Mouse (Mus musculus) CH12.LX (cell line): ENCODE data around the gene Lrrc42. TPM values are rescaled to one million over a fixed set of nuclear protein-coding genes. Genes with fewer than 3 reads are reported as not detected.

ENCODE experiments used
- DNase-seq: peaks from one replicate; pipeline ENCODE4 v3.0.0-alpha.2; 2013; ENCODE audit errors: extremely low read depth
- H3K27ac ChIP-seq: 2 replicates; pipeline ENCODE4 v1.5.1; 2012; ENCODE audit warnings: low read depth, mild to moderate bottlenecking, control low read depth, moderate library complexity; ENCODE audit not compliant: insufficient read depth
- H3K27me3 ChIP-seq: replicated peaks from 2 replicates; pipeline ENCODE3; 2012; ENCODE audit warnings: inconsistent platforms
- H3K36me3 ChIP-seq, 2 experiments: replicated peaks in 1 of 2; 2 replicates each; pipeline versions ENCODE3 to v1.6.1; 2012; ENCODE audit warnings: inconsistent platforms in 1 of 2, low read length in 1 of 2, mild to moderate bottlenecking in 1 of 2, mixed read lengths in 1 of 2, moderate library complexity in 1 of 2; ENCODE audit not compliant: control insufficient read depth in 1 of 2, insufficient read depth in 1 of 2
- H3K4me1 ChIP-seq, 2 experiments: 2 replicates each; pipeline ENCODE4 v1.6.1; 2012; ENCODE audit warnings: inconsistent platforms in 1 of 2, moderate library complexity in 1 of 2; ENCODE audit not compliant: insufficient read depth in 2 of 2, control insufficient read depth in 1 of 2
- H3K4me2 ChIP-seq: 2 replicates; pipeline ENCODE4 v1.6.1; 2012; ENCODE audit warnings: low read depth, mild to moderate bottlenecking, control low read depth; ENCODE audit not compliant: poor library complexity, insufficient read depth, severe bottlenecking
- H3K4me3 ChIP-seq, 3 experiments: fragments of 150-350 bp in 1 of 3; sonication (generic) in 1 of 3; replicated peaks in 1 of 3; 2 replicates each; pipeline versions ENCODE3 to v1.5.1; 2011 to 2012; ENCODE audit warnings: low read depth in 2 of 3, low read length in 2 of 3, mild to moderate bottlenecking in 2 of 3, moderate library complexity in 2 of 3, control low read depth in 1 of 3, improper control_type of control experiment in 1 of 3, inconsistent platforms in 1 of 3, mixed read lengths in 1 of 3; ENCODE audit not compliant: poor library complexity in 1 of 3
- H3K79me2 ChIP-seq: replicated peaks from 2 replicates; pipeline ENCODE4 v1.6.1; 2012; ENCODE audit warnings: mild to moderate bottlenecking, moderate library complexity; ENCODE audit not compliant: control insufficient read depth, poor library complexity, insufficient read depth, severe bottlenecking; ENCODE audit errors: extremely low read depth
- H3K9ac ChIP-seq: 2 replicates; pipeline ENCODE4 v1.6.1; 2012; ENCODE audit warnings: low read depth, mild to moderate bottlenecking, control low read depth, moderate library complexity; ENCODE audit not compliant: insufficient read depth
- H3K9me3 ChIP-seq: replicated peaks from 2 replicates; pipeline ENCODE3; 2012; ENCODE audit warnings: low read length, inconsistent platforms, mixed read lengths
- BHLHE40 ChIP-seq: IDR thresholded peaks from 2 replicates; pipeline ENCODE4 v1.6.1; 2011; ENCODE audit warnings: mild to moderate bottlenecking, low read depth, low read length, improper control_type of control experiment
- CHD1 ChIP-seq: IDR thresholded peaks from 2 replicates; pipeline ENCODE4 v1.6.1; 2012; ENCODE audit warnings: low read depth, low read length, improper control_type of control experiment, inconsistent platforms
- CHD2 ChIP-seq: IDR thresholded peaks from 2 replicates; pipeline ENCODE4 v1.6.1; 2011; ENCODE audit warnings: low read length, improper control_type of control experiment
- CTCF ChIP-seq, 2 experiments: IDR thresholded peaks in 1 of 2; conservative IDR thresholded peaks in 1 of 2; 2 replicates each; pipeline ENCODE4 v1.5.1; 2011 to 2012; ENCODE audit warnings: low read depth in 2 of 2, low read length in 2 of 2, improper control_type of control experiment in 1 of 2, inconsistent platforms in 1 of 2, mild to moderate bottlenecking in 1 of 2, moderate library complexity in 1 of 2
- E2F4 ChIP-seq: IDR thresholded peaks from 2 replicates; pipeline ENCODE4 v1.6.1; 2011; ENCODE audit warnings: low read depth, low read length, improper control_type of control experiment; ENCODE audit not compliant: insufficient replicate concordance
- ELF1 ChIP-seq: IDR thresholded peaks from 2 replicates; pipeline ENCODE4 v1.6.1; 2014; ENCODE audit warnings: low read depth, mild to moderate bottlenecking, inconsistent platforms, low read length, improper control_type of control experiment
- HCFC1 ChIP-seq: IDR thresholded peaks from 2 replicates; pipeline ENCODE4 v1.6.1; 2012; ENCODE audit warnings: low read depth, mild to moderate bottlenecking, inconsistent platforms, low read length, improper control_type of control experiment
- JUN ChIP-seq: IDR thresholded peaks from 2 replicates; pipeline ENCODE4 v1.6.1; 2011; ENCODE audit warnings: low read depth, mild to moderate bottlenecking, low read length, improper control_type of control experiment, moderate library complexity; ENCODE audit not compliant: insufficient read depth
- MAFK ChIP-seq: IDR thresholded peaks from 2 replicates; pipeline ENCODE4 v1.6.1; 2011; ENCODE audit warnings: low read length, improper control_type of control experiment; ENCODE audit not compliant: insufficient replicate concordance
- MEF2A ChIP-seq: IDR thresholded peaks from 2 replicates; pipeline ENCODE4 v1.6.1; 2014; ENCODE audit warnings: low read depth, mild to moderate bottlenecking, inconsistent platforms, low read length, improper control_type of control experiment, borderline replicate concordance
- NELFE ChIP-seq: IDR thresholded peaks from 2 replicates; pipeline ENCODE4 v1.6.1; 2011; ENCODE audit warnings: low read depth, low read length, improper control_type of control experiment
- NRF1 ChIP-seq: IDR thresholded peaks from 2 replicates; pipeline ENCODE4 v1.6.1; 2014; ENCODE audit warnings: low read depth, mild to moderate bottlenecking, inconsistent platforms, low read length, improper control_type of control experiment, moderate library complexity
- PAX5 ChIP-seq: IDR thresholded peaks from 2 replicates; pipeline ENCODE4 v1.6.1; 2012; ENCODE audit warnings: low read length, inconsistent platforms, mixed read lengths
- RAD21 ChIP-seq: IDR thresholded peaks from 2 replicates; pipeline ENCODE4 v1.6.1; 2011; ENCODE audit warnings: low read depth, mild to moderate bottlenecking, low read length, improper control_type of control experiment, moderate library complexity
- SMC3 ChIP-seq: IDR thresholded peaks from 2 replicates; pipeline ENCODE4 v1.6.1; 2011; ENCODE audit warnings: low read depth, low read length, improper control_type of control experiment
- TBP ChIP-seq: conservative IDR thresholded peaks from 2 replicates; pipeline ENCODE4 v1.6.1; 2011; ENCODE audit warnings: low read depth, low read length, improper control_type of control experiment
- UBTF ChIP-seq: IDR thresholded peaks from 2 replicates; pipeline ENCODE4 v1.6.1; 2012; ENCODE audit warnings: low read depth, mild to moderate bottlenecking, inconsistent platforms, low read length, improper control_type of control experiment, moderate library complexity
- USF2 ChIP-seq: conservative IDR thresholded peaks from 2 replicates; pipeline ENCODE4 v1.6.1; 2011; ENCODE audit warnings: low read depth, low read length, improper control_type of control experiment
- ZKSCAN1 ChIP-seq: IDR thresholded peaks from 2 replicates; pipeline ENCODE4 v1.6.1; 2012; ENCODE audit warnings: low read depth, inconsistent platforms, low read length, improper control_type of control experiment, borderline replicate concordance
- ZNF384 ChIP-seq: IDR thresholded peaks from 2 replicates; pipeline ENCODE4 v1.6.1; 2012; ENCODE audit warnings: low read depth, low read length, improper control_type of control experiment, inconsistent platforms
- dilution Hi-C: fragments of 300-500 bp; cut with MboI; formaldehyde crosslinking; loops from 2 replicates; pipeline ENCODE4 v1.14.3; 2020; ENCODE audit warnings: low sequenced_read_pairs; ENCODE audit not compliant: extremely low pct_unique_long_range_greater_than_20kb, extremely low pct_ligation_motif_present
- in situ Hi-C: fragments of 300-500 bp; cut with MboI; formaldehyde crosslinking; loops from 3 replicates; pipeline ENCODE4 v1.14.3; 2019; ENCODE audit warnings: low sequenced_read_pairs, low pct_ligation_motif_present, low pct_unique_long_range_greater_than_20kb, mixed read lengths
- polyA plus RNA-seq: library from polyadenylated mRNA; unstranded; fragments of >175 nt; gene quantifications from 2 replicates; pipeline ENCODE4 v1.2.1, GENCODE M21; 2012; ENCODE audit warnings: low read depth; ENCODE audit not compliant: insufficient read length
- total RNA-seq, 2 experiments: library from RNA; depleted of rRNA; stranded (reverse); fragments of 300-350 nt in 1 of 2; fragments of >200 nt in 1 of 2; gene quantifications; 2 replicates each; pipeline ENCODE4 v1.2.3; 2012 to 2014

Lrrc42 gene
- total and polyA plus RNA-seq, 3 experiments = 13.0 to 48.2 (median 24.9) TPM

- peaks cover 8 to 16% of the 10 kb centered on the region in 2 experiments for H3K4me1 ChIP-seq
- H3K36me3 ChIP-seq = peaks cover 0 to 9% of the 10 kb centered on the region in 2 experiments
- in situ Hi-C loops (no loop called here), dilution Hi-C loops (no loop called here)
- TF ChIP-seq CTCF (conservative IDR thresholded peaks at IDR 0.05 in 1 of 2, IDR thresholded peaks at IDR 0.05 in 1 of 2; ENCODE audit: low read depth in 2 of 2, low read length in 2 of 2) = peak in 1 of 2 experiments; percentile 12; a peak in 1 of 4 replicates
- TF ChIP-seq UBTF = no peak
- no peak overlapping the region for H3K4me3 ChIP-seq
- no peaks in the 10 kb centered on the region for H3K9me3 ChIP-seq
- H3K9ac ChIP-seq = no peak overlapping the region
- no peaks in the 10 kb centered on the region for H3K27me3 ChIP-seq
- H3K4me2 ChIP-seq = no peak overlapping the region
- no peak overlapping the region for H3K27ac ChIP-seq
- H3K79me2 ChIP-seq = no peaks in the 10 kb centered on the region
- no peak for DNase-seq
Measured at GRCm38 (mm10) chr4:107217574-107217973, 35.8 kb downstream of the Lrrc42 start.

- Histone ChIP-seq H3K4me3 (peak overlapping the region in 1 of 3 experiments; percentile 29), H3K27ac (no peak overlapping the region), H3K4me1 (peaks cover 8 to 16% of the 10 kb centered on the region in 2 experiments), H3K9me3 (no peaks in the 10 kb centered on the region), H3K27me3 (no peaks in the 10 kb centered on the region), H3K36me3 (peaks cover 5 to 22% of the 10 kb centered on the region in 2 experiments), H3K9ac (no peak overlapping the region), H3K4me2 (no peak overlapping the region), H3K79me2 (no peaks in the 10 kb centered on the region)
- dilution Hi-C loops = no loop called here
- in situ Hi-C loops = no loop called here
- TF ChIP-seq HCFC1 (no peak), CHD2 (no peak), CTCF (conservative IDR thresholded peaks at IDR 0.05 in 1 of 2, IDR thresholded peaks at IDR 0.05 in 1 of 2; ENCODE audit: low read depth in 2 of 2, low read length in 2 of 2) (peak in 1 of 2 experiments; percentile 29; a peak in 1 of 4 replicates), NRF1 (no peak), SMC3 (peak; percentile 20; the same call in 1 of the 2 replicates), USF2 (no peak), NELFE (no peak), BHLHE40 (peak; percentile 52; the same call in 1 of the 2 replicates), MEF2A (no peak), CHD1 (no peak)
- peak; percentile 29 for DNase-seq
Measured at GRCm38 (mm10) chr4:107213279-107214011, 39.9 kb downstream of the Lrrc42 start.

- TF ChIP-seq RAD21 (no peak), PAX5 (no peak), NELFE (no peak), ZKSCAN1 (no peak), USF2 (no peak), E2F4 (no peak), JUN (no peak), MEF2A (no peak), CHD2 (no peak), BHLHE40 (no peak), TBP (no peak), ZNF384 (no peak), MAFK (no peak), ELF1 (no peak)
- dilution Hi-C loops = no loop called here
Measured at GRCm38 (mm10) chr4:107211936-107212335, 41.4 kb downstream of the Lrrc42 start.

More at GRCm38 (mm10) chr4:107211936-107212335, 41.4 kb downstream of the Lrrc42 start:
- H3K9me3 ChIP-seq = no peaks in the 10 kb centered on the region
- no peak overlapping the region for H3K9ac ChIP-seq
- H3K4me2 ChIP-seq = no peak overlapping the region
- H3K36me3 ChIP-seq = peaks cover 11 to 35% of the 10 kb centered on the region in 2 experiments
- DNase-seq = no peak
- peaks cover 8 to 12% of the 10 kb centered on the region in 2 experiments for H3K4me1 ChIP-seq
- H3K4me3 ChIP-seq = no peak overlapping the region
- H3K27me3 ChIP-seq = no peaks in the 10 kb centered on the region
- H3K27ac ChIP-seq = no peak overlapping the region
- H3K79me2 ChIP-seq = no peaks in the 10 kb centered on the region
- in situ Hi-C loops = no loop called here
